Mouse (Mus musculus) thymus, postnatal 4 days (tissue): Measurements from ENCODE around the gene Marco.

Source experiments
- DNase-seq: peaks from one replicate; pipeline ENCODE4 v3.0.0; 2021

Marco gene

GRCm38 (mm10) chr1:120435591-120435990 is 69.2 kb downstream of the Marco start:
- no peak for DNase-seq

- DNase-seq, result no peak
These were observed 74.7 kb downstream of the Marco start for GRCm38 (mm10) chr1:120430171-120430570.

GRCm38 (mm10) chr1:120425587-120425986 is 79.2 kb downstream of the Marco start:
- DNase-seq, result no peak
